Mouse (Mus musculus) testis, adult 2 months (tissue): ENCODE measurements around the gene Kdm6a. TPM values are rescaled to one million over a fixed set of nuclear protein-coding genes. Genes with fewer than 3 reads are reported as not detected.

ENCODE experiments used
- H3K27ac ChIP-seq: fragments of 200-500 bp; 2 replicates; pipeline ENCODE4 v1.5.1; 2012; ENCODE audit warnings: low read depth, low read length; ENCODE audit not compliant: control insufficient read depth, insufficient read depth
- H3K27me3 ChIP-seq: fragments of 200-500 bp; 2 replicates; pipeline ENCODE4 v1.6.1; 2012; ENCODE audit warnings: mild to moderate bottlenecking, low read length, moderate library complexity; ENCODE audit not compliant: control insufficient read depth, insufficient read depth
- H3K36me3 ChIP-seq: fragments of 200-500 bp; 2 replicates; pipeline ENCODE4 v1.6.1; 2012; ENCODE audit warnings: mild to moderate bottlenecking, low read length; ENCODE audit not compliant: control insufficient read depth, insufficient read depth
- H3K4me1 ChIP-seq: fragments of 200-500 bp; 2 replicates; pipeline ENCODE4 v1.6.1; 2012; ENCODE audit warnings: low read length; ENCODE audit not compliant: control insufficient read depth, insufficient read depth
- H3K4me3 ChIP-seq: fragments of 200-500 bp; 2 replicates; pipeline ENCODE4 v1.5.1; 2012; ENCODE audit warnings: low read depth, mild to moderate bottlenecking, low read length, moderate library complexity, mixed read lengths; ENCODE audit not compliant: control insufficient read depth
- CTCF ChIP-seq: fragments of 200-500 bp; IDR thresholded peaks from 2 replicates; pipeline ENCODE4 v1.5.1; 2012; ENCODE audit warnings: low read depth, mild to moderate bottlenecking, inconsistent platforms, low read length, moderate library complexity; ENCODE audit not compliant: control insufficient read depth, insufficient read depth, insufficient replicate concordance
- POLR2A ChIP-seq: fragments of 200-500 bp; IDR thresholded peaks from 2 replicates; pipeline ENCODE4 v1.6.1; 2012; ENCODE audit warnings: low read depth, mild to moderate bottlenecking, inconsistent platforms, low read length, moderate library complexity; ENCODE audit not compliant: control insufficient read depth
- polyA plus RNA-seq: library from polyadenylated mRNA; depleted of rRNA; stranded (reverse); fragments of >200 nt; gene quantifications from 2 replicates; pipeline ENCODE4 v1.2.3, GENCODE M21; 2012; rRNA removed

The Kdm6a gene
- polyA plus RNA-seq, 1 experiment = 4.7 TPM

- no peaks in the 10 kb centered on the region for H3K36me3 ChIP-seq
- no peak overlapping the region for H3K4me3 ChIP-seq
- H3K27ac ChIP-seq = no peak overlapping the region
- no peaks in the 10 kb centered on the region for H3K4me1 ChIP-seq
- no peaks in the 10 kb centered on the region for H3K27me3 ChIP-seq
- no peak for TF ChIP-seq POLR2A
These were observed 77.2 kb downstream of the Kdm6a start for GRCm38 (mm10) chrX:18239572-18239971.

DNA sequence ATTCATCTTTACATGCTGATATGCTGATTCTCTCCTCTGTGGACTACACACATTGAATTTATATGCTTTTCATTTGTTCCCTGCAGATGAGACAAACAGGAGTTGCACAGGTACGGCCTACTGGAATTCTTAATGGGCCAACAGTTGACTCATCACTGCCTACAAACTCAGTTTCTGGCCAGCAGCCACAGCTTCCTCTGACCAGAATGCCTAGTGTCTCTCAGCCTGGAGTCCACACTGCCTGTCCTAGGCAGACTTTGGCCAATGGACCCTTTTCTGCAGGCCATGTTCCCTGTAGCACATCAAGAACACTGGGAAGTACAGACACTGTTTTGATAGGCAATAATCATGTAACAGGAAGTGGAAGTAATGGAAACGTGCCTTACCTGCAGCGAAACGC, 88.2 kb downstream of the Kdm6a start:
- Histone ChIP-seq H3K4me3 (no peak overlapping the region), H3K4me1 (no peaks in the 10 kb centered on the region), H3K27ac (no peak overlapping the region), H3K27me3 (no peaks in the 10 kb centered on the region), H3K36me3 (no peaks in the 10 kb centered on the region)
- TF ChIP-seq POLR2A = no peak
- no peak for TF ChIP-seq CTCF

DNA sequence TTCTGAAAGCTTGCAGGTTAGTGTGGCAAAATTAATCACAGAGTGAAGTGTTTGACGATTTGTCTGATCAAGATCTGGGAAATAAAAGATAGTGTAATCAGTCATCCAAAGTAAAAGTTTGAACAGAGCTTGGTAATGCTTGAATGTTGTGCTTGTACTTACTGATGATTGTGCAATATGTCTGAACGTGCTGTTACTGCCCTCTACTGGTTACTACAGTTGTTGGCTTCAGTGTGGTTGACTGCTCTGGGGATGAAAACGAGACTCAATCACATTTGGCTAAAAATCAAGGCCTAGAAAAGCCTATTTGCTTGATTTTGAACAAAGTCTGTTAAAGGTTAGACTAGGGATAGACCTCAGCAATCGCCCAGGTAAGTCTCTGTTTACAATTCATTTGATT, 92.4 kb downstream of the Kdm6a start:
- Histone ChIP-seq H3K4me1 (no peaks in the 10 kb centered on the region), H3K36me3 (no peaks in the 10 kb centered on the region), H3K27me3 (no peaks in the 10 kb centered on the region), H3K4me3 (no peak overlapping the region; the same call in 1 of the 2 replicates), H3K27ac (no peak overlapping the region)
- TF ChIP-seq CTCF = no peak
- no peak for TF ChIP-seq POLR2A

DNA sequence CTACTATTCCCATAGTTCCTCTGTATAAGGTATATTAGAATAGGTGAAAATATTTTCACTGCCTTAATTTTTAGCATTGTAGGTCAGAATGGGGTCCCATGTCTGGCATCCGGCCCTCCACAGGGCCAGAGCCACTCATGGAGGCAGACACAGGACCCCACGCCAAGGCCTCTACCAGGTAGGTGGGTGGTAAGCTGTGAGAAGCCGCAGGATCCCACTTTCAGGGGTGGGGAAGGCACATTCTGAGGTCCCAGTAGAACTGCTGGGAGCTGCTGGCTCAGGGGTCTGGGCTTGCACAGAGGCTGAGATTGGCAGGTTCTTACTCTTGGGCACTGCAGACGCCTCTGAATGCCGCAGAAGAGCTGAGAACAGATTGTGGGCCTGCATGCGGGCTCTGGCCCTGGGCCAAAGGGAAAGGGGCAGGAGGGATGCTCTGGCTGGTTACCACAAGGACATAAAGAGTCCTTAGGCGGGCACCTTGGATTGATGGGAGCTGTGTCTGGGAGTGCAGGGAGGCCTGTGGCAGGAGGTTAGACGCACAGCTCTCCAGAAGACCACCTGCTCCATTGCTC, 95.9 kb downstream of the Kdm6a start:
- Histone ChIP-seq H3K27ac (no peak overlapping the region), H3K27me3 (no peaks in the 10 kb centered on the region), H3K4me3 (no peak overlapping the region), H3K4me1 (no peaks in the 10 kb centered on the region), H3K36me3 (no peaks in the 10 kb centered on the region)
- no peak for TF ChIP-seq POLR2A
- no peak for TF ChIP-seq CTCF

DNA sequence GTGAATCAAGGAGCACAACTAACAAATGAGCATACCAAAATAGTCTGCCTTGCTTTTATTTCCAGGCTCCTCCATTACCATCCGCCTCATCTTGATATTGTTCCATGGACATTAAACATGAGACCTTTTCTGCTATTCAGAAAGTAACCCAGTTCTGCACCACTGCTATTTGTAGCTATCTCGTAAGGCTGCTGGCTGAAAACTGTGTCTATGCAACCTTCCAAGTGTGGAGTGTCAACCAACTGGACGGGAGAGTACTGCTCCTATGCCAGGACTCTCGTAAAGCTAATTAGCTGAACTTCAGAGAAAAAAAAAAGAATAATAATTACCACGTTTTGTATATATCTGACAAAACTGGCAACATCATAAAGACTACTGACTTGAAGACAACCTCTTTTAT, 116.2 kb downstream of the Kdm6a start:
- Histone ChIP-seq H3K27ac (no peak overlapping the region), H3K4me1 (no peaks in the 10 kb centered on the region), H3K4me3 (no peak overlapping the region), H3K27me3 (no peaks in the 10 kb centered on the region), H3K36me3 (no peaks in the 10 kb centered on the region)
- TF ChIP-seq POLR2A (no peak), CTCF (no peak)

DNA sequence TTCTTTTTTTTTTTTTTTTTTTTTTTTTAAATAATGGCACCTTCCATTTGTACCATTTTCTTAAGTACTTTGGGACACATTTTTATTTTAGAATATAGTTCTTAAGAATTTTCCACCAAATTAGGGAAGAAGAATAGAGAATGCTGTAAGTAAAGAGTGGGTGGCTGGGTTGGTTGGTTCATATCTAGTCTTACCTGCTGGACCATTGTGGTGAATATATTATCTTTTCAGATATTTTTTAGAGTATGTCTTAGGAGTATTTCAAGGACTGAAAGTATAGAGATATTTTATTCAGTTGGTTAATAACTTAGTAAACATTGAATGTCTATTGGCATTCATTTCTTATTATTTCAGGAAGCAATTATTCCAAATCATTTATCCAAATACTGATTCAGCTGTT, 117.8 kb downstream of the Kdm6a start:
- H3K27ac ChIP-seq = no peak overlapping the region
- no peaks in the 10 kb centered on the region for H3K36me3 ChIP-seq
- H3K27me3 ChIP-seq = no peaks in the 10 kb centered on the region
- H3K4me1 ChIP-seq = no peaks in the 10 kb centered on the region
- H3K4me3 ChIP-seq = no peak overlapping the region
- no peak for TF ChIP-seq POLR2A
- TF ChIP-seq CTCF = no peak

Other genes starting within 250 kb of the Kdm6a start
- gene Dusp21, start 16.7 kb upstream of the Kdm6a start, polyA plus RNA-seq = 49.0 and 64.9 TPM in 2 replicates